Comparison of ENCODE assay signal across 19 mouse cellular contexts in the genomic region with DNA sequence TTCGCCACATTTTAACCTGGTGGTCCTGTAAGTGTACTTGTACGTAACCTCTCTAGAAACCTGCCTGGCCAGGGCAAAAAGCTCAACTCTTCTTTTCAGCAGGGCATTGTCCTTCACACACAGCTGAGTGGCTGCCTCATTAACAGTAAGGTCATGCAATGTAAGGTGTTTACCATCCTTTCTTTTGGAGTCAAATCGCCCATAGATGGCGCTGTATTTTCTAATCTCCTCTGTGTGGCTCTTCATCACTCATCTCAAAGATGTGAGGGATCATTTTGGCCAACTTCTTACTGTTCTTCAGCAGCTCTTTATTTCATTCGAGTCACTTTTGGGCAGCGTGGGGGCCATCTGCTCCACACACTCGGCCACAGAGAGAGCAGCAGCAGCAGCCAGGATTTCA. TPM values are rescaled to one million over a fixed set of nuclear protein-coding genes. Genes with fewer than 3 reads are reported as not detected.
DNase-seq lines count a peak whose midpoint lies in the region; ATAC-seq and TF ChIP-seq lines count a peak whose summit lies in the region.
"Had no signal": no experiment of that assay in that cellular context is flagged by ENCODE, and none has a peak within 500 bp of the region (broad histone marks: within the 10 kb centered on the region; RNA-seq: fewer than 3 reads in every experiment).

No protein-coding gene starts in this region.

- H3K36me3 ChIP-seq in hindbrain, postnatal 0 days (ENCODE audit: insufficient read depth, low read length): no peaks in the 10 kb centered on the region
- H3K36me3 ChIP-seq in hindbrain, embryonic 10.5 days: no peaks in the 10 kb centered on the region
- no peaks in the 10 kb centered on the region for H3K36me3 ChIP-seq in E14TG2a.4 (ENCODE audit: insufficient read depth, low read length)
- H3K36me3 ChIP-seq: embryonic facial prominence, embryonic 13.5 days; heart, embryonic 12.5 days; limb, embryonic 15.5 days; midbrain, embryonic 12.5 days; stomach, embryonic 15.5 days had no signal

- H3K9me3 ChIP-seq in hindbrain, postnatal 0 days (ENCODE audit: low read length): no peaks in the 10 kb centered on the region
- no peaks in the 10 kb centered on the region for H3K9me3 ChIP-seq in hindbrain, embryonic 10.5 days
- no peaks in the 10 kb centered on the region for H3K9me3 ChIP-seq in E14TG2a.4 (ENCODE audit: low read length)
- H3K9me3 ChIP-seq: embryonic facial prominence, embryonic 13.5 days; limb, embryonic 15.5 days; midbrain, embryonic 12.5 days; stomach, embryonic 15.5 days had no signal

- no peak for ATAC-seq in hindbrain, postnatal 0 days

- no peak overlapping the region for H3K4me3 ChIP-seq in hindbrain, postnatal 0 days (ENCODE audit: low read length)
- no peak overlapping the region for H3K4me3 ChIP-seq in hindbrain, embryonic 10.5 days
- 0 out of 2 replicates have a peak overlapping the region, but pooled peaks have one; percentile 20 for H3K4me3 ChIP-seq in E14TG2a.4 (replicated peaks; ENCODE audit: low read length)
- H3K4me3 ChIP-seq: embryonic facial prominence, embryonic 13.5 days; heart, embryonic 12.5 days; limb, embryonic 15.5 days; midbrain, embryonic 12.5 days; stomach, embryonic 15.5 days had no signal

- H3K4me1 ChIP-seq in hindbrain, postnatal 0 days (ENCODE audit: insufficient read depth, low read length): no peaks in the 10 kb centered on the region
- no peaks in the 10 kb centered on the region for H3K4me1 ChIP-seq in hindbrain, embryonic 10.5 days (replicated peaks)
- peaks cover 11% of the 10 kb centered on the region for H3K4me1 ChIP-seq in E14TG2a.4 (replicated peaks; ENCODE audit: low read depth, low read length)
- H3K4me1 ChIP-seq: embryonic facial prominence, embryonic 13.5 days; heart, embryonic 12.5 days; limb, embryonic 15.5 days; midbrain, embryonic 12.5 days; stomach, embryonic 15.5 days had no signal

- no peak overlapping the region for H3K27ac ChIP-seq in hindbrain, postnatal 0 days
- no peak overlapping the region for H3K27ac ChIP-seq in hindbrain, embryonic 10.5 days
- H3K27ac ChIP-seq: embryonic facial prominence, embryonic 13.5 days; limb, embryonic 15.5 days; macrophage; midbrain, embryonic 12.5 days; stomach, embryonic 15.5 days had no signal

- DNase-seq in hindbrain, postnatal 0 days (ENCODE audit: low spot score): peak; percentile 6
- DNase-seq in hindbrain, embryonic 10.5 days (ENCODE audit: low spot score): no peak
- DNase-seq in A20 (ENCODE audit: low read depth, low spot score): peak; percentile 37
- DNase-seq in embryo, embryonic 10 days (ENCODE audit: low spot score): peak; percentile 21
- no peak for DNase-seq in ovary, postnatal 10 days (ENCODE audit: low spot score)
- DNase-seq in right cerebral cortex, postnatal 4 days: no peak
- DNase-seq: adrenal gland, postnatal 36 days; cerebellum, adult 9-11 months; gastrocnemius, postnatal 25 days; kidney, adult 2 months; kidney, postnatal 4 days; right cerebral cortex, adult 18-20 months had no signal

- H3K27me3 ChIP-seq in hindbrain, postnatal 0 days (ENCODE audit: insufficient read depth, low read length): no peaks in the 10 kb centered on the region
- no peaks in the 10 kb centered on the region for H3K27me3 ChIP-seq in hindbrain, embryonic 10.5 days (ENCODE audit: insufficient read depth, poor library complexity, severe bottlenecking)
- no peaks in the 10 kb centered on the region for H3K27me3 ChIP-seq in E14TG2a.4 (ENCODE audit: insufficient read depth, low read length)
- H3K27me3 ChIP-seq: embryonic facial prominence, embryonic 13.5 days; heart, embryonic 12.5 days; limb, embryonic 15.5 days; midbrain, embryonic 12.5 days; stomach, embryonic 15.5 days had no signal

- peak; percentile 13; the same call in 1 of the 2 replicates for TF ChIP-seq CTCF in hindbrain, postnatal 0 days (IDR thresholded peaks at IDR 0.05; ENCODE audit: low read depth)
- TF ChIP-seq CTCF in E14TG2a.4 (conservative IDR thresholded peaks at IDR 0.05; ENCODE audit: low read length): peak; percentile 47

- no peak overlapping the region for H3K9ac ChIP-seq in hindbrain, postnatal 0 days (replicated peaks; ENCODE audit: low read length)
- H3K9ac ChIP-seq: embryonic facial prominence, embryonic 13.5 days; heart, embryonic 12.5 days; limb, embryonic 15.5 days; midbrain, embryonic 12.5 days; stomach, embryonic 15.5 days had no signal

- WGBS in hindbrain, postnatal 0 days: 57% methylated on average over 7 of the region's 7 CpGs
- 58% methylated on average over 7 of the region's 7 CpGs for WGBS in hindbrain, embryonic 10.5 days

- H3K4me2 ChIP-seq in hindbrain, postnatal 0 days (ENCODE audit: low read depth, low read length): no peak overlapping the region
- H3K4me2 ChIP-seq: embryonic facial prominence, embryonic 13.5 days; heart, embryonic 12.5 days; limb, embryonic 15.5 days; midbrain, embryonic 12.5 days; stomach, embryonic 15.5 days had no signal

RNA-seq across cellular contexts. Expression of a gene that starts 56.9 kb away (rescaled TPM):
- 13.8 and 14.8 TPM in 2 replicates for total RNA-seq in hindbrain, postnatal 0 days (2014; rRNA removed)
- polyA plus RNA-seq in hindbrain, postnatal 0 days (2015; fragmentation: Nextera tagmentation; extraction: Ambion mirVana): 4.8 and 6.4 TPM in 2 replicates
- 16.2 and 17.8 TPM in 2 replicates for polyA plus RNA-seq in hindbrain, embryonic 10.5 days (2016; fragmentation: Nextera tagmentation; extraction: Ambion mirVana)

Comparison
In these comparisons a context has a peak if more than half of its experiments do, and no peak if none do; other contexts are left out.
1. DNase-seq: peak in hindbrain, postnatal 0 days (single experiment), A20 (single experiment) and embryo, embryonic 10 days (single experiment); none in hindbrain, embryonic 10.5 days (single experiment), ovary, postnatal 10 days (single experiment) and right cerebral cortex, postnatal 4 days (single experiment).